Mouse (Mus musculus) MEL (cell line): ENCODE data around the gene Gm28635.

Experiments used
- CHD2 ChIP-seq: IDR thresholded peaks from 2 replicates; pipeline ENCODE4 v1.6.1; 2011; ENCODE audit warnings: low read length, improper control_type of control experiment
- CTCF ChIP-seq, 3 experiments: IDR thresholded peaks in 2 of 3; conservative IDR thresholded peaks in 1 of 3; 2 replicates each; pipeline ENCODE4 v1.5.1; 2011 to 2012; ENCODE audit warnings: low read length in 3 of 3, low read depth in 2 of 3, mild to moderate bottlenecking in 2 of 3, improper control_type of control experiment in 1 of 3, inconsistent platforms in 1 of 3, mixed read lengths in 1 of 3, moderate library complexity in 1 of 3; ENCODE audit not compliant: control insufficient read depth in 1 of 3, insufficient read depth in 1 of 3, poor library complexity in 1 of 3, severe bottlenecking in 1 of 3
- ELF1 ChIP-seq: IDR thresholded peaks from 2 replicates; pipeline ENCODE4 v1.6.1; 2014; ENCODE audit warnings: low read depth, mild to moderate bottlenecking, inconsistent platforms, low read length, improper control_type of control experiment, moderate library complexity
- EP300 ChIP-seq, 2 experiments: IDR thresholded peaks; 2 replicates each; pipeline ENCODE4 v1.6.1; 2011; ENCODE audit warnings: improper control_type of control experiment in 2 of 2, low read length in 2 of 2, low read depth in 1 of 2, mild to moderate bottlenecking in 1 of 2
- ETS1 ChIP-seq: IDR thresholded peaks from 2 replicates; pipeline ENCODE4 v1.6.1; 2012; ENCODE audit warnings: low read depth, mild to moderate bottlenecking, inconsistent platforms, low read length, improper control_type of control experiment, moderate library complexity
- GATA1 ChIP-seq: IDR thresholded peaks from 2 replicates; pipeline ENCODE4 v1.6.1; 2011; ENCODE audit warnings: low read depth, low read length, improper control_type of control experiment
- MAX ChIP-seq: IDR thresholded peaks from 2 replicates; pipeline ENCODE4 v1.6.1; 2011; ENCODE audit warnings: low read length, improper control_type of control experiment
- MXI1 ChIP-seq: IDR thresholded peaks from 2 replicates; pipeline ENCODE4 v1.6.1; 2011; ENCODE audit warnings: mild to moderate bottlenecking, low read depth, low read length, improper control_type of control experiment
- POLR2A ChIP-seq, 2 experiments: IDR thresholded peaks; 2 replicates each; pipeline ENCODE4 v1.6.1; 2011 to 2012; ENCODE audit warnings: low read length in 2 of 2, mild to moderate bottlenecking in 2 of 2, control low read depth in 1 of 2, improper control_type of control experiment in 1 of 2, low read depth in 1 of 2, moderate library complexity in 1 of 2; ENCODE audit not compliant: control insufficient read depth in 1 of 2, insufficient read depth in 1 of 2, poor library complexity in 1 of 2
- POLR2AphosphoS2 ChIP-seq: IDR thresholded peaks from 2 replicates; pipeline ENCODE4 v1.6.1; 2011; ENCODE audit warnings: low read length, improper control_type of control experiment
- SIN3A ChIP-seq: IDR thresholded peaks from 2 replicates; pipeline ENCODE4 v1.6.1; 2012; ENCODE audit warnings: low read length, improper control_type of control experiment, inconsistent platforms
- SMC3 ChIP-seq: IDR thresholded peaks from 2 replicates; pipeline ENCODE4 v1.6.1; 2011; ENCODE audit warnings: low read depth, low read length, improper control_type of control experiment
- USF1 ChIP-seq: IDR thresholded peaks from 2 replicates; pipeline ENCODE4 v1.6.1; 2014; ENCODE audit warnings: low read depth, mild to moderate bottlenecking, inconsistent platforms, low read length, improper control_type of control experiment, moderate library complexity
- ZC3H11A ChIP-seq: IDR thresholded peaks from 2 replicates; pipeline ENCODE4 v1.6.1; 2012; ENCODE audit warnings: low read depth, mild to moderate bottlenecking, inconsistent platforms, low read length, improper control_type of control experiment

DNA sequence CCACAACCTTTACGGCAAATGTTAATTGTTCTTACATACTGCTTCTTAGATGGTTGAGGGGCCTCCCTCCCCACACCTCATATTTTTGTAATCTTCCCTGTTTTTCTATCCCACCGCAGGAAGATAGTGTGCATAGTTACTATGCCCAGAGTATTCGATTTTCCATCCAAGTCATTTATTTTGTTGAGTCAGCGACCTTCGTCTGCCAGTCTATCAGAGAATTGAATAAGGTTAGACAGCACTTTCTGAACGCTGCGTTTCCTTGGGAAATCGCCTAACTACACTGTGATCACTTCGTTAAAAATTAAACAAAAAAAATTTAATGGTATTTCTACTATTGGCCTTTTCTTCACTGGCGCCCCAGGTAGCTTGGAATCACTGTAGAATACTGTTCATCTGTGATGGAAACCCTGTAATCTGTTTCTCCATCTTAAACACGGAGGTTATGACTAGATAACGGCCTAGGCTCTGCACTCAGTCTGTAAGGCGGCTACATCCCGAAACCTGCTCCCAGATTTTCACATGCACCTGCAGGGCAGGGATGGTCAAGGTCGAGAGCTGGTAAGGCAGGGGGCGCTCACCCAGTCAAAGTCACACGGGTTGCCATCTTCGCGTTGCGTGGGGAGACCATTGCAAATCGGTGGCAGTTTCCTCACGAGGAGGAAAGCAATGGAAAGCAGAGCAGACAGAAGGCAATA lies 422 bp downstream of the Gm28635 start:
- TF ChIP-seq USF1 (no peak; the same call in 1 of the 2 replicates), CTCF (IDR thresholded peaks at IDR 0.05 in 2 of 3, conservative IDR thresholded peaks at IDR 0.05 in 1 of 3; ENCODE audit: control insufficient read depth in 1 of 3, insufficient read depth in 1 of 3, low read depth in 2 of 3, low read length in 3 of 3, poor library complexity in 1 of 3, severe bottlenecking in 1 of 3) (peak in 2 of 3 experiments; percentile 49 to 56; a peak in 5 of 6 replicates), GATA1 (no peak), POLR2AphosphoS2 (no peak), MXI1 (peak; percentile 51; the same call in 1 of the 2 replicates), POLR2A (IDR thresholded peaks at IDR 0.05; ENCODE audit: control insufficient read depth in 1 of 2, insufficient read depth in 1 of 2, low read depth in 1 of 2, low read length in 2 of 2, poor library complexity in 1 of 2) (0 out of 4 replicates have a peak, but pooled peaks of 1 of the 2 experiments have one; percentile 53), CHD2 (no peak), MAX (no peak), ELF1 (no peak), EP300 (IDR thresholded peaks at IDR 0.05; ENCODE audit: low read depth in 1 of 2, low read length in 2 of 2) (no peak), ETS1 (peak; percentile 9; the same call in 1 of the 2 replicates), ZC3H11A (no peak), SMC3 (no peak), SIN3A (no peak)
